Mouse (Mus musculus) kidney, adult 2 months (tissue): Measurements from ENCODE around the gene Stard8. TPM values are rescaled to one million over a fixed set of nuclear protein-coding genes. Genes with fewer than 3 reads are reported as not detected.

Source experiments
- DNase-seq: peaks from one replicate; pipeline ENCODE4 v3.0.0; 2021
- H3K27ac ChIP-seq: fragments of 200-500 bp; 2 replicates; pipeline ENCODE4 v1.5.1; 2012; ENCODE audit warnings: low read depth, low read length, control low read depth, inconsistent platforms; ENCODE audit not compliant: insufficient read depth
- H3K27me3 ChIP-seq: fragments of 200-500 bp; replicated peaks from 2 replicates; pipeline ENCODE4 v1.6.1; 2012; ENCODE audit warnings: mild to moderate bottlenecking, moderate library complexity, low read length, inconsistent platforms; ENCODE audit not compliant: control insufficient read depth, insufficient read depth
- H3K36me3 ChIP-seq: fragments of 200-500 bp; 2 replicates; pipeline ENCODE4 v1.6.1; 2012; ENCODE audit warnings: mild to moderate bottlenecking, moderate library complexity, low read length, inconsistent platforms; ENCODE audit not compliant: control insufficient read depth, insufficient read depth
- H3K4me1 ChIP-seq: fragments of 200-500 bp; 2 replicates; pipeline ENCODE4 v1.6.1; 2011; ENCODE audit warnings: low read length; ENCODE audit not compliant: control insufficient read depth, insufficient read depth
- H3K4me3 ChIP-seq: fragments of 200-500 bp; 2 replicates; pipeline ENCODE4 v1.5.1; 2011; ENCODE audit warnings: mild to moderate bottlenecking, low read depth, low read length, control low read depth; ENCODE audit not compliant: insufficient read depth
- CTCF ChIP-seq: fragments of 200-500 bp; conservative IDR thresholded peaks from 2 replicates; pipeline ENCODE4 v1.5.1; 2011; ENCODE audit warnings: low read depth, mild to moderate bottlenecking, control low read depth, low read length, moderate library complexity, mixed read lengths; ENCODE audit not compliant: insufficient read depth, insufficient read length
- POLR2A ChIP-seq: fragments of 200-500 bp; IDR thresholded peaks from one replicate; pipeline ENCODE4 v1.6.1; 2011; ENCODE audit warnings: low read depth, low read length, control low read depth
- WGBS: fragments of 180-500 bp; shearing (Covaris S2); methylation state at CpG from one replicate; pipeline ENCODE4 v1.1.7; 2018; 5-methylcytosine and 5-hydroxymethylcytosine counted together
- polyA plus RNA-seq: library from polyadenylated mRNA; depleted of rRNA; stranded (reverse); fragments of >200 nt; gene quantifications from 2 replicates; pipeline ENCODE4 v1.2.3, GENCODE M21; 2012

Stard8 gene
- polyA plus RNA-seq, 1 experiment: 62.0 TPM

- WGBS: 67% methylated on average over 4 of the region's 4 CpGs
- H3K27me3 ChIP-seq: no peaks in the 10 kb centered on the region
- TF ChIP-seq POLR2A (no peak), CTCF (no peak)
- no peaks in the 10 kb centered on the region for H3K4me1 ChIP-seq
- H3K4me3 ChIP-seq: no peak overlapping the region
- DNase-seq: no peak
- no peak overlapping the region for H3K27ac ChIP-seq
- H3K36me3 ChIP-seq: no peaks in the 10 kb centered on the region
These were observed 17.2 kb downstream of the Stard8 start for GRCm38 (mm10) chrX:99020215-99020614.

GRCm38 (mm10) chrX:99021593-99021992 lies 18.5 kb downstream of the Stard8 start:
- Histone ChIP-seq H3K4me3 (no peak overlapping the region), H3K36me3 (no peaks in the 10 kb centered on the region), H3K4me1 (no peaks in the 10 kb centered on the region), H3K27me3 (no peaks in the 10 kb centered on the region), H3K27ac (no peak overlapping the region)
- no peak for DNase-seq
- WGBS: 78% methylated on average over 2 of the region's 2 CpGs
- TF ChIP-seq CTCF: no peak
- no peak for TF ChIP-seq POLR2A

GRCm38 (mm10) chrX:99023951-99024350 lies 20.9 kb downstream of the Stard8 start:
- Histone ChIP-seq H3K27me3 (no peaks in the 10 kb centered on the region), H3K4me1 (no peaks in the 10 kb centered on the region; the same call in 1 of the 2 replicates), H3K36me3 (no peaks in the 10 kb centered on the region), H3K4me3 (no peak overlapping the region), H3K27ac (no peak overlapping the region)
- DNase-seq: no peak
- TF ChIP-seq POLR2A (no peak), CTCF (no peak)
- WGBS: 100% methylated on average over 1 of the region's 1 CpGs

GRCm38 (mm10) chrX:99035407-99035806 lies 32.4 kb downstream of the Stard8 start:
- no peak overlapping the region for H3K4me3 ChIP-seq
- DNase-seq: no peak
- TF ChIP-seq CTCF (no peak), POLR2A (no peak)
- H3K4me1 ChIP-seq: no peaks in the 10 kb centered on the region
- H3K27ac ChIP-seq: peak overlapping the region; percentile 28; the same call in 1 of the 2 replicates
- H3K36me3 ChIP-seq: no peaks in the 10 kb centered on the region
- 52% methylated on average over 3 of the region's 3 CpGs for WGBS
- H3K27me3 ChIP-seq: no peaks in the 10 kb centered on the region

GRCm38 (mm10) chrX:99042451-99042951 lies 39.5 kb downstream of the Stard8 start:
- Histone ChIP-seq H3K4me3 (peak overlapping the region; percentile 81), H3K27ac (peak overlapping the region; percentile 99), H3K36me3 (no peaks in the 10 kb centered on the region), H3K27me3 (no peaks in the 10 kb centered on the region), H3K4me1 (peaks cover 4% of the 10 kb centered on the region; the same call in 1 of the 2 replicates)
- TF ChIP-seq POLR2A (peak; percentile 90), CTCF (no peak)
- DNase-seq: peak; percentile 95
- 0% methylated on average over 27 of the region's 31 CpGs for WGBS

GRCm38 (mm10) chrX:99043275-99043674 lies 40.2 kb downstream of the Stard8 start:
- Histone ChIP-seq H3K27ac (peak overlapping the region; percentile 99), H3K27me3 (no peaks in the 10 kb centered on the region)
- WGBS: 13% methylated on average over 6 of the region's 6 CpGs

GRCm38 (mm10) chrX:99043739-99044138 lies 40.7 kb downstream of the Stard8 start:
- 18% methylated on average over 5 of the region's 5 CpGs for WGBS
- no peak for DNase-seq
- H3K36me3 ChIP-seq: no peaks in the 10 kb centered on the region
- peaks cover 15% of the 10 kb centered on the region; the same call in 1 of the 2 replicates for H3K4me1 ChIP-seq
- peak overlapping the region; percentile 99 for H3K27ac ChIP-seq
- peak overlapping the region; percentile 81 for H3K4me3 ChIP-seq
- no peaks in the 10 kb centered on the region for H3K27me3 ChIP-seq
- no peak for TF ChIP-seq POLR2A
- TF ChIP-seq CTCF: no peak

More at GRCm38 (mm10) chrX:99043275-99043674, 40.2 kb downstream of the Stard8 start:
- Histone ChIP-seq H3K4me3 (peak overlapping the region; percentile 81), H3K36me3 (no peaks in the 10 kb centered on the region), H3K4me1 (peaks cover 11% of the 10 kb centered on the region; the same call in 1 of the 2 replicates)
- no peak for DNase-seq
- TF ChIP-seq CTCF (no peak), POLR2A (no peak)
